Mouse (Mus musculus) spleen, adult 2 months (tissue): Measurements from ENCODE around the gene Fiz1. TPM values are rescaled to one million over a fixed set of nuclear protein-coding genes. Genes with fewer than 3 reads are reported as not detected.
A peak's percentile ranks its signal among the peaks of the same experiment; 100 is the strongest.

Experiments
- DNase-seq, 2 experiments: peaks; one replicate each; pipeline versions ENCODE4 v3.0.0 to v3.0.0-alpha.2; 2012 to 2021; ENCODE audit warnings: low spot score in 2 of 2, low read depth in 1 of 2
- H3K27ac ChIP-seq: fragments of 200-500 bp; 2 replicates; pipeline ENCODE4 v1.5.1; 2012; ENCODE audit warnings: low read length, inconsistent platforms; ENCODE audit not compliant: insufficient read depth
- H3K27me3 ChIP-seq: fragments of 200-500 bp; 2 replicates; pipeline ENCODE4 v1.6.1; 2012; ENCODE audit warnings: mild to moderate bottlenecking, moderate library complexity, low read length, inconsistent platforms; ENCODE audit not compliant: control insufficient read depth, insufficient read depth
- H3K36me3 ChIP-seq: fragments of 200-500 bp; 2 replicates; pipeline ENCODE4 v1.6.1; 2012; ENCODE audit warnings: mild to moderate bottlenecking, low read length, inconsistent platforms; ENCODE audit not compliant: control insufficient read depth, insufficient read depth
- H3K4me1 ChIP-seq: fragments of 200-500 bp; 2 replicates; pipeline ENCODE4 v1.6.1; 2011; ENCODE audit warnings: inconsistent platforms; ENCODE audit not compliant: control insufficient read depth, insufficient read depth, insufficient read length
- H3K4me3 ChIP-seq: fragments of 200-500 bp; 2 replicates; pipeline ENCODE4 v1.5.1; 2011; ENCODE audit warnings: mild to moderate bottlenecking, inconsistent platforms; ENCODE audit not compliant: insufficient read depth, insufficient read length; ENCODE audit errors: extremely low read depth
- CTCF ChIP-seq: fragments of 200-500 bp; IDR thresholded peaks from 2 replicates; pipeline ENCODE4 v1.5.1; 2011; ENCODE audit warnings: mild to moderate bottlenecking, inconsistent platforms; ENCODE audit not compliant: insufficient read depth, insufficient read length, insufficient replicate concordance; ENCODE audit errors: extremely low read depth
- POLR2A ChIP-seq: fragments of 200-500 bp; IDR thresholded peaks from 2 replicates; pipeline ENCODE4 v1.6.1; 2011; ENCODE audit warnings: low read depth, low read length, inconsistent platforms
- WGBS: fragments of 180-500 bp; shearing (Covaris S2); methylation state at CpG from one replicate; pipeline ENCODE4 v1.1.7; 2018; 5-methylcytosine and 5-hydroxymethylcytosine counted together
- polyA plus RNA-seq: library from polyadenylated mRNA; depleted of rRNA; stranded (reverse); fragments of >200 nt; gene quantifications from 2 replicates; pipeline ENCODE4 v1.2.3, GENCODE M21; 2012; rRNA removed

Fiz1 gene
- polyA plus RNA-seq, 1 experiment, result 26.8 TPM

DNA sequence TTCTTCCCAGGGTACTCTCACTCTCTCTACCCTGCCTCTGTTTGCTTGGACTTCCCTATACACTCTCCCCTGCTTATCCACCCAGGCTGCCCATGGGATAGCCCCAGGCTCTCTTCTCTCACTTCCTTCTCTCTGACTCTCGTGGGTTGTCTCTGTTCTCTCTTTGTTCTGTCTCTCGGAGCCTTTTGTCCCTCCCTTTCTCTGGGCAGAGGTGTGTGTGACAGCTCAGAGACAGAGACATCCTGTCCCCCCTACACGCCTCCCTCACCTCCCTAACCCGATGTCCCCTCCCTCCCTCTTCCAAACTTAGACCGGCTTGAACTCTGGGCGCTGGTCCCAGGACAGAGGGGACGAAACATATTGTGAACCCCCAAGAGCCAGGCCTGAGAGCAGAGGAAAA is 42.8 kb downstream of the Fiz1 start:
- no peak for DNase-seq
- H3K27ac ChIP-seq, result no peak overlapping the region
- H3K4me1 ChIP-seq, result no peaks in the 10 kb centered on the region
- WGBS, result 23% methylated on average over 7 of the region's 7 CpGs
- H3K36me3 ChIP-seq, result no peaks in the 10 kb centered on the region
- TF ChIP-seq CTCF (no peak), POLR2A (no peak)
- no peaks in the 10 kb centered on the region for H3K27me3 ChIP-seq
- no peak overlapping the region for H3K4me3 ChIP-seq

DNA sequence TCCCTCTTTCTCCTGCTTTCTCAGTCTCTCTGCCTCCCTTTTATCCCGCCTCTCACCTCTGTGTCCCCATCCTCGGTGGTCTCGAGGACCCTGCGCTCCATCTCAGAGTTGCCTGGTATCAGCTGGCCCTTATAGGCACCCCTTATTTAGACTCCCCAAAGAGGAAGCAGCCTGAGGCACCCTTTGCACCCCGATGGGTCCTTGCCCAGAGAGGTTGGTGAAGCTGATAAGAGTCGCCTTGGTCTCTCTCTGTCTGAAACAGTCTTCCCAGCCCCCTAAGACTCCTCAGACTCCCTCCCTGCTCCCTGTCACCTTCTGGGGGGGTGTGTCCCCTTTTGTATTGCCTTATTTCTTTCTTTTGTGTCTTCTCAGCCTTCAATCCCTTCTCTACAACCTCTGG is 43.4 kb downstream of the Fiz1 start, which contains the start of gene Sbk3:
TSS of gene Sbk3 (minus strand) at position 101 of the 400 bp plus-strand sequence.
- WGBS, result 44% methylated on average over 6 of the region's 6 CpGs
- DNase-seq, result no peak
- Histone ChIP-seq H3K4me3 (no peak within 1 kb of the TSS), H3K27ac (no peak within 1 kb of the TSS), H3K4me1 (no peaks in the 10 kb centered on the region), H3K36me3 (no peaks in the 10 kb centered on the region), H3K27me3 (no peaks in the 10 kb centered on the region)
- no peak for TF ChIP-seq POLR2A
- no peak for TF ChIP-seq CTCF

DNA sequence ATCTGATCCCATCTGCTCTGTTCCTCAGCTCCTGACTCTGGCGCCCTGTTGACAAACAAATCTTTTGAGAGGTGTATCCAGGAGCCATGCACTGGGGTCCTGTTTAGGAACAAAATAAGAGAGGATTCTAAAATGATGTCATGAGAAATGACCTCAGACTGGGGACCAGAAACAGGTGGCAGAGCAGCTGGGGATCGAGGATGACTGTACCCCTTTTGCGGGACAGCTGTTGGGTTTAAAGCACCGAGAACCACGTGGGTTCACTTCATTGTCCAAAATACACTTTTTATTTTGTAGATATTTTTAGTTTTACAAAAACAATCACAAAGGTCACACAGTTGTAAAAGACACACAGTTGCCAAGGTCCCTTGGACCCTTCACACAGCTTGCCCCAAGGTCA is 49.5 kb downstream of the Fiz1 start:
- Histone ChIP-seq H3K4me1 (no peaks in the 10 kb centered on the region; the same call in 1 of the 2 replicates), H3K27ac (no peak overlapping the region), H3K36me3 (no peaks in the 10 kb centered on the region), H3K4me3 (no peak overlapping the region), H3K27me3 (no peaks in the 10 kb centered on the region)
- TF ChIP-seq POLR2A (no peak), CTCF (no peak)
- WGBS, result 73% methylated on average over 5 of the region's 5 CpGs
- no peak for DNase-seq

DNA sequence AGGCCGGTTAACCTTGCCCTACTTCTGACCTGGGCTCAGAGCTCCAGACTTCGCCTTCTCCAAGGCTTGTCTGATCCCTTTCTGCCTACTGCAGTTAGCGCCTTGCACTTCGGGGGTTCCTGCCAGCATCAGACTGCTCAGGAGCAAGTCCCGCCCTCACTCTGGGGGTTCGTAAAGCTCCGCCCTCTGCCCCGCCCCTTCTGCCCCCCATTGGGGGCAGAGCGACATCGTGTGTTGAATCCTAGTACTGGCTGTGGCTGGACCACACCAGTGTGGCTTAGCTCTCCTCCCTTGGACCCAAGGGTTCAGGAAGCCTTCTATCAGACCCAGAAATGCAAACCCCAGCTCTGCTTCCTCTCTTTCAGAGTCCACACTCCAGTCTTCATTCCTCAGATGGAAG is 50.2 kb downstream of the Fiz1 start, which contains the start of gene Sbk2:
TSS of gene Sbk2 (minus strand) at position 135 of the 400 bp plus-strand sequence.
- DNase-seq, result peak; percentile 41 to 71
- no peak within 1 kb of the TSS for H3K27ac ChIP-seq
- H3K36me3 ChIP-seq, result no peaks in the 10 kb centered on the region
- H3K4me3 ChIP-seq, result no peak within 1 kb of the TSS
- WGBS, result 5% methylated on average over 10 of the region's 10 CpGs
- no peaks in the 10 kb centered on the region; the same call in 1 of the 2 replicates for H3K4me1 ChIP-seq
- H3K27me3 ChIP-seq, result no peaks in the 10 kb centered on the region
- TF ChIP-seq CTCF (peak; percentile 73), POLR2A (no peak)

DNA sequence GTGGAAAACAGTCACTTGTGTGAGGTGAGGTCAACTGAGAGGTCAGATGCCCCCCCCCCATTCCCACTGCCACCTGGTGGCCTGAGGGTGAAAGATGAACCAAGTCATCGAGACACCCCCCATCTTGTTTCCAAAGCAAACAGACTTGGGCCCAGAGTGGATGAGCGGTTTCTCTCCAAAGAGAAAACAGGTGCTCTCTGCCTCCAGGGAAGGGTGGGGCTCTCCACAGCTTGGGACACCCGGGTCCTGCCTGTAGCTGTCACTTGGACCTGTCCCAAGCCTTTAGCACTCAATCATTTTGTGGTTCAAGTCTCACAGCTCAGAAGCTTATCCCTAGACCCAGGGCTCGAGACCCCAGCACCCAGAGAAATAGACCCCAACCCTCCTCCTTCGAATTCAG is 51.0 kb downstream of the Fiz1 start:
- no peak for DNase-seq

DNA sequence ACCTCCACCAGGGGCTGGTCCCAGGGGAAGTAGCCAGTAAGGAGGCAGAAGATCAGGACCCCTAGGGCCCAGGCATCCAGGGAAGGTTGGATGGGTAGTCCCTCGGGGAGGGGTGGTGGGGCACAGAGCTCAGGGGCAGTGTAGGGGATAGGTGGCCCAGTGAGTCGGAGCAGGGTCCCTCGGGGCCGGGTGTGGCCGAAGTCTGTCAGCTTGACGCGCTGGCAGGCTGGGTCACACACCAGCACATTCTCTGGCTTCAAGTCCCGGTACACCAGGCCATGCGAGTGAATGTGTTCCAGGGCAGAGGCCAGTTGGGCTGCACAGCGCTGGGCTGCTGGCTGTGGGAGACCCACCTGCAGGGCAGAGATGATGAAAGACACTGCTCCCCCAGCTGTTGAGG is 57.1 kb downstream of the Fiz1 start:
- H3K27me3 ChIP-seq, result no peaks in the 10 kb centered on the region
- no peak for TF ChIP-seq POLR2A
- DNase-seq, result no peak
- no peaks in the 10 kb centered on the region for H3K4me1 ChIP-seq
- H3K36me3 ChIP-seq, result no peaks in the 10 kb centered on the region
- H3K4me3 ChIP-seq, result no peak overlapping the region
- 80% methylated on average over 10 of the region's 10 CpGs for WGBS
- no peak overlapping the region for H3K27ac ChIP-seq

More for the DNA sequence above, 51.0 kb downstream of the Fiz1 start:
- TF ChIP-seq CTCF (no peak), POLR2A (no peak)
- Histone ChIP-seq H3K36me3 (no peaks in the 10 kb centered on the region), H3K27me3 (no peaks in the 10 kb centered on the region), H3K4me3 (no peak overlapping the region), H3K4me1 (no peaks in the 10 kb centered on the region; the same call in 1 of the 2 replicates), H3K27ac (no peak overlapping the region)
- WGBS, result 68% methylated on average over 5 of the region's 5 CpGs

Other genes starting within 250 kb of the Fiz1 start
- not detected in 2 replicates for gene Fam71e2, start 243.4 kb downstream of the Fiz1 start, polyA plus RNA-seq
- gene Il11, start 231.8 kb downstream of the Fiz1 start, polyA plus RNA-seq, result 0.09 and 0.23 TPM in 2 replicates
- gene Tmem190, start 231.8 kb downstream of the Fiz1 start, polyA plus RNA-seq, result not detected in 2 replicates
- 17.5 and 34.9 TPM in 2 replicates for gene Tmem238, start 225.0 kb downstream of the Fiz1 start, polyA plus RNA-seq
- 316 and 418 TPM in 2 replicates for gene Rpl28, start 221.8 kb downstream of the Fiz1 start, polyA plus RNA-seq
- gene Ube2s, start 202.1 kb downstream of the Fiz1 start, polyA plus RNA-seq, result 167 and 175 TPM in 2 replicates
- gene Shisa7, start 170.0 kb downstream of the Fiz1 start, polyA plus RNA-seq, result 0.16 and 0.23 TPM in 2 replicates
- 7.2 and 12.1 TPM in 2 replicates for gene Isoc2b, start 144.4 kb downstream of the Fiz1 start, polyA plus RNA-seq
- 14.5 and 15.3 TPM in 2 replicates for gene Isoc2a, start 137.5 kb downstream of the Fiz1 start, polyA plus RNA-seq
- 0.08 TPM in 1 of 2 replicates, not detected in the other for gene Gm36210, start 108.2 kb downstream of the Fiz1 start, polyA plus RNA-seq
- gene Zfp628, start 99.5 kb downstream of the Fiz1 start, polyA plus RNA-seq, result 19.2 and 26.9 TPM in 2 replicates
- gene Nat14, start 92.7 kb downstream of the Fiz1 start, polyA plus RNA-seq, result 2.8 and 3.2 TPM in 2 replicates
- 1.7 and 1.8 TPM in 2 replicates for gene Ssc5d, start 88.9 kb downstream of the Fiz1 start, polyA plus RNA-seq
- gene Sbk2, start 50.3 kb downstream of the Fiz1 start, polyA plus RNA-seq, result 1.9 TPM in 2 replicates
- 0.05 and 0.06 TPM in 2 replicates for gene Sbk3, start 43.5 kb downstream of the Fiz1 start, polyA plus RNA-seq
- gene Zfp579, start 18.5 kb downstream of the Fiz1 start, polyA plus RNA-seq, result 30.2 and 39.9 TPM in 2 replicates
- gene Zfp524, start 282 bp downstream of the Fiz1 start, polyA plus RNA-seq, result 24.2 and 32.0 TPM in 2 replicates
- gene Gm44973, start 799 bp upstream of the Fiz1 start, polyA plus RNA-seq, result 0.12 TPM in 1 of 2 replicates, not detected in the other
- 47.9 and 58.4 TPM in 2 replicates for gene Zfp865, start 5.7 kb upstream of the Fiz1 start, polyA plus RNA-seq
- gene Ccdc106, start 5.9 kb upstream of the Fiz1 start, polyA plus RNA-seq, result 0.43 and 0.54 TPM in 2 replicates
- not detected in 2 replicates for gene 4632433K11Rik, start 19.4 kb upstream of the Fiz1 start, polyA plus RNA-seq
- 4.2 and 5.4 TPM in 2 replicates for gene Zfp784, start 23.7 kb upstream of the Fiz1 start, polyA plus RNA-seq
- gene Zfp580, start 36.8 kb upstream of the Fiz1 start, polyA plus RNA-seq, result 12.7 and 24.9 TPM in 2 replicates
- 210 and 216 TPM in 2 replicates for gene U2af2, start 47.4 kb upstream of the Fiz1 start, polyA plus RNA-seq
- 196 and 257 TPM in 2 replicates for gene Epn1, start 65.5 kb upstream of the Fiz1 start, polyA plus RNA-seq
- gene Rfpl4, start 102.3 kb upstream of the Fiz1 start, polyA plus RNA-seq, result not detected in 2 replicates
- gene Rasl2-9, start 111.3 kb upstream of the Fiz1 start, polyA plus RNA-seq, result 0.21 and 0.43 TPM in 2 replicates
- not detected in 2 replicates for gene Vmn1r55, start 135.0 kb upstream of the Fiz1 start, polyA plus RNA-seq
- gene Vmn1r56, start 182.1 kb upstream of the Fiz1 start, polyA plus RNA-seq, result not detected in 2 replicates
- gene Vmn1r57, start 203.8 kb upstream of the Fiz1 start, polyA plus RNA-seq, result not detected in 2 replicates